Mouse (Mus musculus) midbrain, embryonic 14.5 days (tissue): Measurements from ENCODE around the gene Cfap157. TPM values are rescaled to one million over a fixed set of nuclear protein-coding genes. Genes with fewer than 3 reads are reported as not detected.

ENCODE experiments used
- ATAC-seq: fragments of 200-750 bp; cut with Nextera tagmentation; 2 replicates; pipeline ENCODE4 v1.8.0; 2017; ENCODE audit warnings: moderate number of reproducible peaks, moderate library complexity; ENCODE audit not compliant: low FRiP score, low TSS enrichment
- DNase-seq: peaks from one replicate; pipeline ENCODE4 v3.0.0-alpha.2; 2015
- H3K27ac ChIP-seq: fragments of 300-500 bp; sonication (generic); replicated peaks from 2 replicates; pipeline ENCODE4 v1.5.1; 2014; ENCODE audit warnings: mild to moderate bottlenecking, low read depth, low read length, moderate library complexity
- H3K27me3 ChIP-seq: fragments of 300-500 bp; sonication (generic); 2 replicates; pipeline ENCODE4 v1.6.1; 2014; ENCODE audit warnings: low read length, control low read depth, mixed read lengths; ENCODE audit not compliant: control insufficient read depth, insufficient read depth
- H3K36me3 ChIP-seq: fragments of 300-500 bp; sonication (generic); 2 replicates; pipeline ENCODE4 v1.6.1; 2014; ENCODE audit warnings: low read length, control low read depth; ENCODE audit not compliant: control insufficient read depth, insufficient read depth
- H3K4me1 ChIP-seq: fragments of 300-500 bp; sonication (generic); 2 replicates; pipeline ENCODE4 v1.6.1; 2014; ENCODE audit warnings: mild to moderate bottlenecking, antibody characterized with exemption, low read length, control low read depth; ENCODE audit not compliant: control insufficient read depth, insufficient read depth
- H3K4me2 ChIP-seq: fragments of 300-500 bp; sonication (generic); 2 replicates; pipeline ENCODE4 v1.6.1; 2014; ENCODE audit warnings: mild to moderate bottlenecking, low read length, moderate library complexity
- H3K4me3 ChIP-seq: fragments of 300-500 bp; sonication (generic); replicated peaks from 2 replicates; pipeline ENCODE4 v1.5.1; 2014; ENCODE audit warnings: low read depth, low read length
- H3K9ac ChIP-seq: fragments of 300-500 bp; sonication (generic); replicated peaks from 2 replicates; pipeline ENCODE4 v1.6.1; 2014; ENCODE audit warnings: mild to moderate bottlenecking, low read length, moderate library complexity
- H3K9me3 ChIP-seq: fragments of 300-500 bp; sonication (generic); 2 replicates; pipeline ENCODE4 v1.6.1; 2016; ENCODE audit warnings: low read length, control low read depth, mixed read lengths; ENCODE audit not compliant: control insufficient read depth
- WGBS: fragments of 180-500 bp; shearing (Covaris S2); extraction: QIAGEN DNeasy Blood & Tissue Kit; methylation state at CpG from one replicate; pipeline ENCODE4 v1.1.7; 2014; 5-methylcytosine and 5-hydroxymethylcytosine counted together
- polyA plus RNA-seq: library from polyadenylated mRNA; unstranded; fragments of >200 nt; fragmentation: Nextera tagmentation; extraction: Ambion mirVana; gene quantifications from 2 replicates; pipeline ENCODE4 v1.2.1, GENCODE M21; 2014

Cfap157 gene
- polyA plus RNA-seq, 1 experiment from 2014 or later: 0.38 TPM

- no peaks in the 10 kb centered on the region for H3K36me3 ChIP-seq
- DNase-seq (peak; percentile 98), ATAC-seq (peak; percentile 97)
- H3K4me1 ChIP-seq: peaks cover 9% of the 10 kb centered on the region
- H3K4me2 ChIP-seq: peak within 1 kb of the TSS; percentile 77
- H3K27me3 ChIP-seq: no peaks in the 10 kb centered on the region
- H3K9me3 ChIP-seq: no peaks in the 10 kb centered on the region
- under 1% methylated on average over 46 of the region's 46 CpGs for WGBS
- peak within 1 kb of the TSS; percentile 68; the same call in 1 of the 2 replicates for H3K27ac ChIP-seq
- H3K4me3 ChIP-seq: peak within 1 kb of the TSS; percentile 60
- peak within 1 kb of the TSS; percentile 46; the same call in 1 of the 2 replicates for H3K9ac ChIP-seq
These were observed 8.7 kb downstream of the Cfap157 start, which contains the start of the genes Ttc16 and Ptrh1 for GRCm38 (mm10) chr2:32775359-32776074. TSS of gene Ttc16 (minus strand) at chr2:32775633. TSS of gene Ptrh1 (plus strand) at chr2:32775786.

- H3K4me3 ChIP-seq: no peak overlapping the region
- no peaks in the 10 kb centered on the region for H3K27me3 ChIP-seq
- ATAC-seq: no peak
- H3K4me1 ChIP-seq: peaks cover 16% of the 10 kb centered on the region
- H3K36me3 ChIP-seq: no peaks in the 10 kb centered on the region
- 89% methylated on average over 8 of the region's 8 CpGs for WGBS
- H3K9ac ChIP-seq: no peak overlapping the region
- no peaks in the 10 kb centered on the region for H3K9me3 ChIP-seq
- no peak overlapping the region for H3K27ac ChIP-seq
- H3K4me2 ChIP-seq: no peak overlapping the region
- DNase-seq: no peak
These were observed 11.5 kb downstream of the Cfap157 start for GRCm38 (mm10) chr2:32772626-32773279.

GRCm38 (mm10) chr2:32771886-32772285, 12.3 kb downstream of the Cfap157 start:
- H3K4me2 ChIP-seq: no peak overlapping the region
- no peak overlapping the region for H3K9ac ChIP-seq
- WGBS: 32% methylated on average over 12 of the region's 12 CpGs
- no peak overlapping the region for H3K27ac ChIP-seq
- H3K27me3 ChIP-seq: no peaks in the 10 kb centered on the region
- no peak for DNase-seq
- H3K9me3 ChIP-seq: no peaks in the 10 kb centered on the region
- peaks cover 16% of the 10 kb centered on the region for H3K4me1 ChIP-seq
- no peak for ATAC-seq
- no peaks in the 10 kb centered on the region for H3K36me3 ChIP-seq
- no peak overlapping the region for H3K4me3 ChIP-seq

- WGBS: 44% methylated on average over 5 of the region's 5 CpGs
- peaks cover 7% of the 10 kb centered on the region for H3K4me1 ChIP-seq
- no peaks in the 10 kb centered on the region for H3K36me3 ChIP-seq
- H3K27me3 ChIP-seq: no peaks in the 10 kb centered on the region
- H3K4me3 ChIP-seq: no peak overlapping the region
- H3K9me3 ChIP-seq: no peaks in the 10 kb centered on the region
- ATAC-seq: no peak
- no peak overlapping the region for H3K9ac ChIP-seq
- no peak overlapping the region for H3K4me2 ChIP-seq
- DNase-seq: peak; percentile 41
- H3K27ac ChIP-seq: no peak overlapping the region
These were observed 14.7 kb downstream of the Cfap157 start for GRCm38 (mm10) chr2:32769327-32770085.

- Histone ChIP-seq H3K4me3 (no peak overlapping the region), H3K27ac (no peak overlapping the region), H3K4me1 (peaks cover 7% of the 10 kb centered on the region), H3K27me3 (no peaks in the 10 kb centered on the region), H3K9ac (no peak overlapping the region), H3K36me3 (no peaks in the 10 kb centered on the region), H3K9me3 (no peaks in the 10 kb centered on the region), H3K4me2 (no peak overlapping the region)
- ATAC-seq (no peak), DNase-seq (no peak)
- WGBS: 53% methylated on average over 19 of the region's 19 CpGs
These were observed 15.5 kb downstream of the Cfap157 start for GRCm38 (mm10) chr2:32768661-32769285.

GRCm38 (mm10) chr2:32767241-32767640, 17.0 kb downstream of the Cfap157 start:
- DNase-seq: no peak
- Histone ChIP-seq H3K9ac (no peak overlapping the region), H3K4me2 (no peak overlapping the region), H3K4me1 (peaks cover 7% of the 10 kb centered on the region), H3K27me3 (no peaks in the 10 kb centered on the region), H3K36me3 (peaks cover 12% of the 10 kb centered on the region), H3K9me3 (no peaks in the 10 kb centered on the region), H3K4me3 (no peak overlapping the region), H3K27ac (no peak overlapping the region)
- WGBS: 61% methylated on average over 12 of the region's 12 CpGs
- ATAC-seq: no peak

- Histone ChIP-seq H3K27ac (no peak overlapping the region), H3K4me3 (no peak overlapping the region), H3K27me3 (no peaks in the 10 kb centered on the region), H3K4me2 (no peak overlapping the region), H3K9me3 (no peaks in the 10 kb centered on the region), H3K9ac (no peak overlapping the region), H3K4me1 (peaks cover 5% of the 10 kb centered on the region; the same call in 1 of the 2 replicates), H3K36me3 (peaks cover 35% of the 10 kb centered on the region)
- DNase-seq (no peak), ATAC-seq (no peak)
- WGBS: 77% methylated on average over 3 of the region's 3 CpGs
These were observed 20.9 kb downstream of the Cfap157 start for GRCm38 (mm10) chr2:32763353-32763752.

GRCm38 (mm10) chr2:32761859-32762258, 22.4 kb downstream of the Cfap157 start:
- ATAC-seq: no peak
- DNase-seq: no peak
- Histone ChIP-seq H3K27ac (no peak overlapping the region), H3K9ac (no peak overlapping the region), H3K27me3 (no peaks in the 10 kb centered on the region), H3K4me1 (peaks cover 12% of the 10 kb centered on the region), H3K4me3 (no peak overlapping the region), H3K9me3 (no peaks in the 10 kb centered on the region), H3K36me3 (peaks cover 35% of the 10 kb centered on the region), H3K4me2 (no peak overlapping the region)
- 95% methylated on average over 4 of the region's 4 CpGs for WGBS
